Mouse (Mus musculus) forebrain, embryonic 15.5 days (tissue): Measurements from ENCODE around the gene Tcte2. TPM values are rescaled to one million over a fixed set of nuclear protein-coding genes. Genes with fewer than 3 reads are reported as not detected.

Experiments
- ATAC-seq: fragments of 200-750 bp; cut with Nextera tagmentation; replicated peaks from 2 replicates; pipeline ENCODE4 v1.8.0; 2017; ENCODE audit warnings: mild to moderate bottlenecking, moderate TSS enrichment, moderate library complexity
- H3K27ac ChIP-seq: fragments of 300-500 bp; sonication (generic); replicated peaks from 2 replicates; pipeline ENCODE4 v1.5.1; 2015; ENCODE audit warnings: mild to moderate bottlenecking, inconsistent platforms
- H3K27me3 ChIP-seq: fragments of 300-500 bp; sonication (generic); 2 replicates; pipeline ENCODE4 v1.6.1; 2015; ENCODE audit warnings: inconsistent platforms
- H3K36me3 ChIP-seq: fragments of 300-500 bp; sonication (generic); 2 replicates; pipeline ENCODE4 v1.6.1; 2015; ENCODE audit warnings: mild to moderate bottlenecking, inconsistent platforms
- H3K4me1 ChIP-seq: fragments of 300-500 bp; sonication (generic); 2 replicates; pipeline ENCODE4 v1.6.1; 2015; ENCODE audit warnings: inconsistent platforms
- H3K4me2 ChIP-seq: fragments of 300-500 bp; sonication (generic); replicated peaks from 2 replicates; pipeline ENCODE4 v1.6.1; 2015; ENCODE audit warnings: mild to moderate bottlenecking, inconsistent platforms
- H3K4me3 ChIP-seq: fragments of 300-500 bp; sonication (generic); 2 replicates; pipeline ENCODE4 v1.5.1; 2015; ENCODE audit warnings: mild to moderate bottlenecking, inconsistent platforms
- H3K9ac ChIP-seq: fragments of 300-500 bp; sonication (generic); replicated peaks from 2 replicates; pipeline ENCODE4 v1.6.1; 2015; ENCODE audit warnings: mild to moderate bottlenecking, inconsistent platforms
- H3K9me3 ChIP-seq: fragments of 300-500 bp; sonication (generic); 2 replicates; pipeline ENCODE4 v1.6.1; 2016; ENCODE audit warnings: inconsistent platforms
- WGBS: fragments of 180-500 bp; shearing (Covaris S2); methylation state at CpG from one replicate; pipeline ENCODE4 v1.1.7; 2015; ENCODE audit warnings: mixed read lengths; 5-methylcytosine and 5-hydroxymethylcytosine counted together
- polyA plus RNA-seq: library from polyadenylated mRNA; unstranded; fragments of >200 nt; fragmentation: Nextera tagmentation; extraction: Ambion mirVana; gene quantifications from 2 replicates; pipeline ENCODE4 v1.2.1, GENCODE M21; 2015

Tcte2 gene
- polyA plus RNA-seq, 1 experiment from 2014 or later, result 27.8 TPM

GRCm38 (mm10) chr17:13714654-13715053 lies 47.0 kb downstream of the Tcte2 start:
- H3K36me3 ChIP-seq, result no peaks in the 10 kb centered on the region
- H3K9me3 ChIP-seq, result no peaks in the 10 kb centered on the region
- no peaks in the 10 kb centered on the region for H3K4me1 ChIP-seq
- ATAC-seq, result no peak
- H3K27ac ChIP-seq, result no peak overlapping the region
- WGBS, result 86% methylated on average over 4 of the region's 4 CpGs
- H3K4me2 ChIP-seq, result no peak overlapping the region
- H3K9ac ChIP-seq, result no peak overlapping the region
- H3K27me3 ChIP-seq, result no peaks in the 10 kb centered on the region
- H3K4me3 ChIP-seq, result no peak overlapping the region

GRCm38 (mm10) chr17:13714128-13714527 lies 47.5 kb downstream of the Tcte2 start:
- Histone ChIP-seq H3K27ac (no peak overlapping the region), H3K36me3 (no peaks in the 10 kb centered on the region), H3K27me3 (no peaks in the 10 kb centered on the region), H3K4me2 (no peak overlapping the region), H3K4me3 (no peak overlapping the region), H3K9ac (no peak overlapping the region), H3K4me1 (no peaks in the 10 kb centered on the region), H3K9me3 (no peaks in the 10 kb centered on the region)
- ATAC-seq, result no peak
- WGBS, result 95% methylated on average over 4 of the region's 4 CpGs

GRCm38 (mm10) chr17:13712518-13712917 lies 49.1 kb downstream of the Tcte2 start:
- no peak overlapping the region for H3K27ac ChIP-seq
- 93% methylated on average over 3 of the region's 3 CpGs for WGBS
- no peaks in the 10 kb centered on the region for H3K9me3 ChIP-seq
- H3K36me3 ChIP-seq, result no peaks in the 10 kb centered on the region
- H3K27me3 ChIP-seq, result no peaks in the 10 kb centered on the region
- no peak overlapping the region for H3K4me2 ChIP-seq
- no peak overlapping the region for H3K9ac ChIP-seq
- H3K4me1 ChIP-seq, result no peaks in the 10 kb centered on the region
- H3K4me3 ChIP-seq, result no peak overlapping the region
- ATAC-seq, result no peak

GRCm38 (mm10) chr17:13712116-13712515 lies 49.5 kb downstream of the Tcte2 start:
- Histone ChIP-seq H3K9me3 (no peaks in the 10 kb centered on the region), H3K4me1 (no peaks in the 10 kb centered on the region), H3K4me3 (no peak overlapping the region), H3K27ac (no peak overlapping the region), H3K36me3 (no peaks in the 10 kb centered on the region), H3K27me3 (no peaks in the 10 kb centered on the region), H3K9ac (no peak overlapping the region), H3K4me2 (no peak overlapping the region)
- no peak for ATAC-seq
- WGBS, result 89% methylated on average over 6 of the region's 6 CpGs

- H3K27ac ChIP-seq, result no peak overlapping the region
- WGBS, result 85% methylated on average over 5 of the region's 5 CpGs
Observed at GRCm38 (mm10) chr17:13711173-13711572, 50.5 kb downstream of the Tcte2 start.

GRCm38 (mm10) chr17:13705481-13705921 lies 56.1 kb downstream of the Tcte2 start:
- no peaks in the 10 kb centered on the region for H3K36me3 ChIP-seq
- peaks cover 15% of the 10 kb centered on the region for H3K4me1 ChIP-seq
- no peaks in the 10 kb centered on the region for H3K9me3 ChIP-seq
- H3K27me3 ChIP-seq, result no peaks in the 10 kb centered on the region
- H3K4me2 ChIP-seq, result no peak overlapping the region
- 52% methylated on average over 4 of the region's 4 CpGs for WGBS
- ATAC-seq, result no peak
- H3K27ac ChIP-seq, result no peak overlapping the region
- H3K4me3 ChIP-seq, result no peak overlapping the region
- no peak overlapping the region for H3K9ac ChIP-seq

More at GRCm38 (mm10) chr17:13711173-13711572, 50.5 kb downstream of the Tcte2 start:
- no peak overlapping the region for H3K4me3 ChIP-seq
- H3K9me3 ChIP-seq, result no peaks in the 10 kb centered on the region
- no peak overlapping the region for H3K4me2 ChIP-seq
- no peaks in the 10 kb centered on the region for H3K4me1 ChIP-seq
- H3K36me3 ChIP-seq, result no peaks in the 10 kb centered on the region
- H3K9ac ChIP-seq, result no peak overlapping the region
- no peak for ATAC-seq
- H3K27me3 ChIP-seq, result no peaks in the 10 kb centered on the region

GRCm38 (mm10) chr17:13703611-13704320 lies 57.9 kb downstream of the Tcte2 start:
- Histone ChIP-seq H3K9ac (no peak overlapping the region), H3K4me3 (no peak overlapping the region), H3K9me3 (no peaks in the 10 kb centered on the region), H3K4me1 (peaks cover 23% of the 10 kb centered on the region), H3K27me3 (no peaks in the 10 kb centered on the region), H3K4me2 (no peak overlapping the region), H3K36me3 (no peaks in the 10 kb centered on the region), H3K27ac (no peak overlapping the region)
- no peak for ATAC-seq
- WGBS, result 64% methylated on average over 9 of the region's 9 CpGs

GRCm38 (mm10) chr17:13700131-13701016 lies 61.3 kb downstream of the Tcte2 start:
- Histone ChIP-seq H3K9me3 (no peaks in the 10 kb centered on the region), H3K4me3 (no peak overlapping the region), H3K4me1 (peaks cover 23% of the 10 kb centered on the region), H3K9ac (no peak overlapping the region), H3K27me3 (no peaks in the 10 kb centered on the region), H3K4me2 (no peak overlapping the region), H3K36me3 (no peaks in the 10 kb centered on the region), H3K27ac (no peak overlapping the region; the same call in 1 of the 2 replicates)
- ATAC-seq, result peak; percentile 85
- 10% methylated on average over 4 of the region's 4 CpGs for WGBS

GRCm38 (mm10) chr17:13699716-13700115 lies 61.9 kb downstream of the Tcte2 start:
- Histone ChIP-seq H3K27me3 (no peaks in the 10 kb centered on the region), H3K4me2 (no peak overlapping the region), H3K27ac (no peak overlapping the region), H3K9ac (no peak overlapping the region), H3K4me3 (no peak overlapping the region), H3K4me1 (peaks cover 23% of the 10 kb centered on the region), H3K36me3 (no peaks in the 10 kb centered on the region), H3K9me3 (no peaks in the 10 kb centered on the region)
- WGBS, result 68% methylated on average over 7 of the region's 7 CpGs
- 0 out of 2 replicates have a peak, but pooled peaks have one; percentile 4 for ATAC-seq

- Histone ChIP-seq H3K27ac (no peak overlapping the region), H3K9ac (no peak overlapping the region), H3K4me1 (peaks cover 14% of the 10 kb centered on the region), H3K4me3 (no peak overlapping the region), H3K9me3 (no peaks in the 10 kb centered on the region), H3K4me2 (no peak overlapping the region), H3K27me3 (no peaks in the 10 kb centered on the region), H3K36me3 (no peaks in the 10 kb centered on the region)
- ATAC-seq, result no peak
- 95% methylated on average over 4 of the region's 4 CpGs for WGBS
Observed at GRCm38 (mm10) chr17:13698194-13698593, 63.4 kb downstream of the Tcte2 start.

- H3K27me3 ChIP-seq, result no peaks in the 10 kb centered on the region
- 86% methylated on average over 2 of the region's 2 CpGs for WGBS
- H3K4me2 ChIP-seq, result no peak overlapping the region
- H3K27ac ChIP-seq, result no peak overlapping the region
- H3K36me3 ChIP-seq, result no peaks in the 10 kb centered on the region
- H3K9ac ChIP-seq, result no peak overlapping the region
- peaks cover 14% of the 10 kb centered on the region for H3K4me1 ChIP-seq
- ATAC-seq, result no peak
- no peaks in the 10 kb centered on the region for H3K9me3 ChIP-seq
- no peak overlapping the region for H3K4me3 ChIP-seq
Observed at GRCm38 (mm10) chr17:13697646-13698045, 64.0 kb downstream of the Tcte2 start.

GRCm38 (mm10) chr17:13695881-13696280 lies 65.7 kb downstream of the Tcte2 start:
- Histone ChIP-seq H3K4me1 (peaks cover 12% of the 10 kb centered on the region), H3K9me3 (no peaks in the 10 kb centered on the region), H3K4me3 (no peak overlapping the region), H3K36me3 (no peaks in the 10 kb centered on the region), H3K4me2 (no peak overlapping the region), H3K27ac (no peak overlapping the region), H3K9ac (no peak overlapping the region), H3K27me3 (no peaks in the 10 kb centered on the region)
- no peak for ATAC-seq
- WGBS, result 74% methylated on average over 5 of the region's 5 CpGs
